Mouse (Mus musculus) CH12.LX (cell line): ENCODE results near the gene Raet1d.

Experiments used
- BHLHE40 ChIP-seq: IDR thresholded peaks from 2 replicates; pipeline ENCODE4 v1.6.1; 2011; ENCODE audit warnings: mild to moderate bottlenecking, low read depth, low read length, improper control_type of control experiment
- CTCF ChIP-seq, 2 experiments: IDR thresholded peaks in 1 of 2; conservative IDR thresholded peaks in 1 of 2; 2 replicates each; pipeline ENCODE4 v1.5.1; 2011 to 2012; ENCODE audit warnings: low read depth in 2 of 2, low read length in 2 of 2, improper control_type of control experiment in 1 of 2, inconsistent platforms in 1 of 2, mild to moderate bottlenecking in 1 of 2, moderate library complexity in 1 of 2
- HCFC1 ChIP-seq: IDR thresholded peaks from 2 replicates; pipeline ENCODE4 v1.6.1; 2012; ENCODE audit warnings: low read depth, mild to moderate bottlenecking, inconsistent platforms, low read length, improper control_type of control experiment
- JUN ChIP-seq: IDR thresholded peaks from 2 replicates; pipeline ENCODE4 v1.6.1; 2011; ENCODE audit warnings: low read depth, mild to moderate bottlenecking, low read length, improper control_type of control experiment, moderate library complexity; ENCODE audit not compliant: insufficient read depth
- POLR2A ChIP-seq: IDR thresholded peaks from 2 replicates; pipeline ENCODE4 v1.6.1; 2011; ENCODE audit warnings: low read depth, mild to moderate bottlenecking, improper control_type of control experiment, low read length
- TCF12 ChIP-seq: IDR thresholded peaks from 2 replicates; pipeline ENCODE4 v1.6.1; 2014; ENCODE audit warnings: low read depth, mild to moderate bottlenecking, inconsistent platforms, low read length, improper control_type of control experiment
- USF2 ChIP-seq: conservative IDR thresholded peaks from 2 replicates; pipeline ENCODE4 v1.6.1; 2011; ENCODE audit warnings: low read depth, low read length, improper control_type of control experiment
- ZKSCAN1 ChIP-seq: IDR thresholded peaks from 2 replicates; pipeline ENCODE4 v1.6.1; 2012; ENCODE audit warnings: low read depth, inconsistent platforms, low read length, improper control_type of control experiment, borderline replicate concordance
- ZMIZ1 ChIP-seq: IDR thresholded peaks from 2 replicates; pipeline ENCODE4 v1.6.1; 2012; ENCODE audit warnings: low read depth, mild to moderate bottlenecking, inconsistent platforms, low read length, improper control_type of control experiment

DNA sequence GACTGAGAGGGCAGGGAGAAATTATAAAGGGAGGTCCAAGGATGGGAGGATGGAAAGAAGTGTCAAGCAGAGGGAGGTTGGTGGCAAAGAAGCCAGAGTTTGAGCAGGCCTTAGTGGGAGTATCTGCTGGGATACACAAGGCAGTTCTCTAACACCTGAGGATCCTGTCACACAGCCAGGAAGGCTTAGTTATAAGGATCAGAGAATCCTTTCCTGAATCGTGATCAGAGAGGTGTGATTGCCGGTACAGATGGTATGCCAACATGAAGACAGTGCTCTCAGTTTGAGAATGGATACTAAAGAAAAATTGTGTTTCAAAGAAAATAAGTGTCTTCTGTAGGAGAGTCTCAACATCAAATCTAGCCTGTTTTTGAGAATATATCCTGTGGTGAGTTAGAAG lies 37.5 kb upstream of the Raet1d start:
- TF ChIP-seq ZKSCAN1 (no peak), USF2 (no peak), TCF12 (no peak), POLR2A (no peak), HCFC1 (no peak), CTCF (conservative IDR thresholded peaks at IDR 0.05 in 1 of 2, IDR thresholded peaks at IDR 0.05 in 1 of 2; ENCODE audit: low read depth in 2 of 2, low read length in 2 of 2) (no peak), JUN (no peak), ZMIZ1 (no peak), BHLHE40 (no peak)
